Mouse (Mus musculus) frontal cortex, postnatal 25 days (tissue): ENCODE data around the gene Eva1a.

Experiments used
- DNase-seq, 2 experiments: peaks; one replicate each; pipeline ENCODE4 v3.0.0; 2022; ENCODE audit warnings: low spot score in 2 of 2

Gene Eva1a

DNA sequence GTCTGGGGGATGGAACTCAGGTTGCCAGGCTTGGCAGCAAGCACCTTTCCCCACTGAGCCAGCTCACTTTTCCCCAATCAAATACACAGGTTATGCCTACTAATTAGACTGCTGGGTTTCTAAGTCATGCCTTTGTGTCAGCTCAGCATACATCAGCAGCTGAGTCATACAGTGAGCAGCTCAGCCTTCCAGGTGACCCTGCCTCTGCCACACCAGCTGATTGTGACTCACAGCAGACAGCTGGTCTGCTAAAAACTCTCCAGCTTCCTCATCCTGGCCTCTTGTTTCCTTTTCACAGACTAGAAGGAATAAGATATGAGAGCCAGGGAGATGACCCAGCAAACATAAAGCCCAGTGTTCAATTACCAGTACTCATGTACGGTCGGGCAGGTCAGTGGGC is 84.3 kb downstream of the Eva1a start:
- DNase-seq: no peak

DNA sequence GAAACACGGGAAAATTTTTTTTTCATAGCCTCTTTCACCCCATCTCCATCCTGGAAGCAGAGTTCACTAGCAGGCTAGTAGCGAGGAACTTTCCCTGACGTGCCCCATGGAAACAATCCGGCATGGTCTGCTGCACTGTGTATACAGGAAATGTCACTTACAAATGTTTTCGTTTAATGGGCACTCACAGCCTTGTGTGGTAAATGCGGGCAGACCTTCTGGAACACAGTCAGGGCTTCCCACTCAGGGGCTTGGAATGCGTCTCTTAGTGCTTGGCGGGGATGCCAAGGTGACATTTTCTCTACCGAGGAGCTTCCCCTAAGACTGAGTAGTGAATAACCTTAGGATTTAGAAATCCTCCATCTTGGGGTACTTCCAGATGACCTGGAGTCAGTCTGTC is 87.0 kb downstream of the Eva1a start:
- DNase-seq: no peak

DNA sequence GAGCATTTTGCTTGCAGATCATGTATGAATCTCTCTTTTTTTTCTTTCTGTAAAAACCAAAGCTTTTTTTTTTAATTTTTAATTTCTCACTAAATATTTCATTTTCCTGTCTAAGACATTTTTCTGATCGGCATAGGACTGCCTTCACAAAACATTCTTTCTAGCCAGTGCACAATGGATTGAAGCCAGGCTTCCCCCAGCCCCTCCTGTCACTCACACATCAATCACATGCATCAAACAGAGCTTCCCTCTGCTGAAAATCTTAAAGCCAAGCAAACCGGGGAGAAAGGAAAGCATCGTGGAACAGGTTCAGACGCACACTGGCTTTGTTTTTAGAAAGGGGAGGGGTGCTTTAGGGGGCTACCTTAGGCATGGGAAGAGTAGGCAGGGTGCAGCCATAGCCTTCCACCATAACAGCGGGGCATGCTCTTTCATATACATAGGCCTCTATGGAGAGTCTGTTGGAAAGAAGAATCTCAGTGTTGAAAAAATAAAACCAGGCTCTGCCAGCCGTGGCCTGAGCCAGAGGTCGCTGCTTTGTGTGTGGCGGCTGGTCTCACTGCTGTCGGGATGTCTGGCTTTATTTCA is 88.9 kb downstream of the Eva1a start:
- DNase-seq: no peak

DNA sequence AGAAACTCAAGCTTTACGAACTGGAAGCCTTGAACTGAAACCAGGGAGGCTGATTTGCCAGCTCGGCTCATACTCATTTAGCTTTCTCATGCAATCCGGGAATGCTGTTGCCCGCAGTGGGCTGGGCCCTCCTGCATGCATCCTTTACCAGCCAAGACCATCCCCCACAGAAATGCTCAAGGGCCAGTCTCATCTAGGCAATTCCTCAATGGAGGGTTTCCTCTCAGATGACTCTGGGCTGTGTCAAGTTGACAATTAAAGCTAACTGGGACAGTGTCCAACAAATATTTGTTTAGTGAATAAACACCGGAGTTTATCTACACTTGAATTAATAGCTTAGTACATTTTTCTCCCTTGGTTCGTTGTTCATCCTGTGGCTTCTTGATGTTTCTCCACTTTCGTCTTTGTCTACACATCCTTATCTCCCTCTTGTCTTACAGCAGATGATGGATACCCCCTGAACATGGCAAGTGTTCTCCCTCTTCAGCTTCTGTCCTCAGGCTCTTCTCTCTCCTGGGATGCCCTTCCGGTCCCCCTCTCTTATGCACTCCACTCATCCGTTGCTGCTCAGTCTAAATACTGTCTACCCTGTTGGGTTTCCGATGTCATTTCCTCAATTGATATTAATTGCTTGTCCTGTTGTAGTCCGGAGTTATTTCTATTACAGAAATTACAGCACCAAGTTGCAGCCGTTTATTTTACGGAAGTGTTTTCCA is 92.2 kb downstream of the Eva1a start:
- DNase-seq: no peak

DNA sequence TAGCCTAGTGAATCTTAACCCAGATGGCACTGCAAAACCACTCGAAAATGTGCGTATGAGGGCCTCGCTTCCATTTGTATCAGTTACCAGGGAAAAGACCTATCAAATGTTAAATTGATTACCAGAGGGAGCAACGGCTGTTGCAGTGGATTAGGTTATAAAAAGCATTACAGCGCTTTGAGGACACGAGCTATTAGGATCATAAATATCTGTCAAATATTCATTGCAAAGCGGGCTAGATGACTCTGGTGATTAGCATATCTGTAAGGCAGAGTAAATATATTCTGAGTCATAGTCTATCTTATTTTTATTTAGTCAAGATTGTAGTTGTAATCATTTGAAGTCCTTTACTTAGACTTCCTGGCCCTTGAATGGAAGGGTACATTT is 92.7 kb downstream of the Eva1a start:
- DNase-seq: no peak

DNA sequence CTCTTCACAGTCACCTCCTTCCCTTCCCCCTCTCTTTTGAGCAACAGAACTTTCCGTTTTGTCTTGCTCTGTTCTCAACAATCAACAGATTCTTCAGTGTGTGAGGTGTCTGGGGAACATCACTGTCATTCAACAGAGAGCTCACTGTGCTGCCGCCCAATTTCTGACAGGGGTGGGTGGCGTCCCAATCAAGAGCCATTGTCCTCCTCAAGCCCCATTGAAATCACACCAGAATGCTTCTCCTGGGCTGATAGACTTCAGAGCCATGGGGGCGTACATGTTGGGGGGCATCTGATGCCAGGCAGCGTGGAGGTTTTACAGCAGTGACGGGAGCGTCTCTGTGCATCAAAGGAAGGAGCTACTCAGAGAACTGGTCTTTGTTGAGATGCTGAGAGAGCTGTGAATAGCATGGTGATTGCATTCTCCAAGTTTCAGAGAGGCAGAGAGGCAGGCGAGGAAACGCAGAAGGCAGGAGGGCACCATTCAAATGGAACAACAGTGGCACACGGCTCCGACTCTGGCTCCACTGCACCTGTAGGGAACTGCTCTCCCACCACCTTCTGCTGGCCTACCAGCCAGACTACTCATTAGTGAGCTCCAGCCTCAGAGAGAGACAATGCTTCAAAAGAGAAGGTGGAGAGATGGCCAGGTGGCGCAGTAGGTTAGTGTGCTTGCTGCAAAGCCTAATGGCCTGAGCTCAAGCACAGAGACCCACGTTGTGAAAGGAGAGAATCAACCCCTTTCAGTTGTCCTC is 95.3 kb downstream of the Eva1a start:
- DNase-seq: no peak
